Mouse (Mus musculus): Measurements from ENCODE around the gene Prrt1. TPM values are rescaled to one million over a fixed set of nuclear protein-coding genes. Genes with fewer than 3 reads are reported as not detected.

The Prrt1 gene
- polyA plus RNA-seq, 1 experiment, result 194 TPM

- peaks cover 3% of the 10 kb centered on the region; the same call in 1 of the 2 replicates for H3K4me1 ChIP-seq (ENCODE audit: control insufficient read depth, insufficient read depth, low read length)
- no peak for DNase-seq
- H3K27ac ChIP-seq (ENCODE audit: insufficient read depth, low read length), result no peak overlapping the region
- TF ChIP-seq CTCF (IDR thresholded peaks at IDR 0.05; ENCODE audit: borderline replicate concordance, insufficient read depth, low read depth, low read length) (no peak), POLR2A (IDR thresholded peaks at IDR 0.05; ENCODE audit: borderline replicate concordance, insufficient read depth, low read length) (no peak)
- H3K4me3 ChIP-seq (replicated peaks; ENCODE audit: insufficient read depth, low read depth, low read length), result no peak overlapping the region
- no peaks in the 10 kb centered on the region; the same call in 1 of the 2 replicates for H3K27me3 ChIP-seq (ENCODE audit: control insufficient read depth, insufficient read depth, low read length)
- 38% methylated on average over 11 of the region's 11 CpGs for WGBS
Measured at GRCm38 (mm10) chr17:34660259-34660820, 31.0 kb downstream of the Prrt1 start.

GRCm38 (mm10) chr17:34661121-34661591, 31.8 kb downstream of the Prrt1 start:
- Histone ChIP-seq H3K4me1 (ENCODE audit: control insufficient read depth, insufficient read depth, low read length) (no peaks in the 10 kb centered on the region), H3K27ac (ENCODE audit: insufficient read depth, low read length) (no peak overlapping the region), H3K27me3 (ENCODE audit: control insufficient read depth, insufficient read depth, low read length) (no peaks in the 10 kb centered on the region; the same call in 1 of the 2 replicates), H3K4me3 (replicated peaks; ENCODE audit: insufficient read depth, low read depth, low read length) (no peak overlapping the region)
- WGBS, result 4% methylated on average over 19 of the region's 19 CpGs
- no peak for TF ChIP-seq POLR2A (IDR thresholded peaks at IDR 0.05; ENCODE audit: borderline replicate concordance, insufficient read depth, low read length)
- no peak for TF ChIP-seq CTCF (IDR thresholded peaks at IDR 0.05; ENCODE audit: borderline replicate concordance, insufficient read depth, low read depth, low read length)
- no peak for DNase-seq

GRCm38 (mm10) chr17:34662468-34662867, 33.1 kb downstream of the Prrt1 start:
- Histone ChIP-seq H3K4me3 (replicated peaks; ENCODE audit: insufficient read depth, low read depth, low read length) (no peak overlapping the region), H3K27me3 (ENCODE audit: control insufficient read depth, insufficient read depth, low read length) (no peaks in the 10 kb centered on the region; the same call in 1 of the 2 replicates), H3K27ac (ENCODE audit: insufficient read depth, low read length) (no peak overlapping the region), H3K4me1 (ENCODE audit: control insufficient read depth, insufficient read depth, low read length) (no peaks in the 10 kb centered on the region)
- TF ChIP-seq POLR2A (IDR thresholded peaks at IDR 0.05; ENCODE audit: borderline replicate concordance, insufficient read depth, low read length), result no peak
- TF ChIP-seq CTCF (IDR thresholded peaks at IDR 0.05; ENCODE audit: borderline replicate concordance, insufficient read depth, low read depth, low read length), result no peak
- DNase-seq, result no peak
- 79% methylated on average over 1 of the region's 1 CpGs for WGBS

GRCm38 (mm10) chr17:34662978-34663377, 33.6 kb downstream of the Prrt1 start:
- Histone ChIP-seq H3K4me1 (ENCODE audit: control insufficient read depth, insufficient read depth, low read length) (no peaks in the 10 kb centered on the region), H3K4me3 (replicated peaks; ENCODE audit: insufficient read depth, low read depth, low read length) (no peak overlapping the region), H3K27ac (ENCODE audit: insufficient read depth, low read length) (no peak overlapping the region), H3K27me3 (ENCODE audit: control insufficient read depth, insufficient read depth, low read length) (no peaks in the 10 kb centered on the region; the same call in 1 of the 2 replicates)
- no peak for TF ChIP-seq CTCF (IDR thresholded peaks at IDR 0.05; ENCODE audit: borderline replicate concordance, insufficient read depth, low read depth, low read length)
- no peak for TF ChIP-seq POLR2A (IDR thresholded peaks at IDR 0.05; ENCODE audit: borderline replicate concordance, insufficient read depth, low read length)
- no peak for DNase-seq
- 83% methylated on average over 8 of the region's 8 CpGs for WGBS

GRCm38 (mm10) chr17:34663558-34663957, 34.2 kb downstream of the Prrt1 start:
- Histone ChIP-seq H3K4me3 (replicated peaks; ENCODE audit: insufficient read depth, low read depth, low read length) (no peak overlapping the region), H3K27ac (ENCODE audit: insufficient read depth, low read length) (no peak overlapping the region), H3K27me3 (ENCODE audit: control insufficient read depth, insufficient read depth, low read length) (no peaks in the 10 kb centered on the region; the same call in 1 of the 2 replicates), H3K4me1 (ENCODE audit: control insufficient read depth, insufficient read depth, low read length) (no peaks in the 10 kb centered on the region)
- 50% methylated on average over 1 of the region's 1 CpGs for WGBS
- DNase-seq, result no peak
- TF ChIP-seq POLR2A (IDR thresholded peaks at IDR 0.05; ENCODE audit: borderline replicate concordance, insufficient read depth, low read length) (no peak), CTCF (IDR thresholded peaks at IDR 0.05; ENCODE audit: borderline replicate concordance, insufficient read depth, low read depth, low read length) (no peak)

- DNase-seq, result no peak
- no peaks in the 10 kb centered on the region for H3K4me1 ChIP-seq (ENCODE audit: control insufficient read depth, insufficient read depth, low read length)
- H3K27me3 ChIP-seq (ENCODE audit: control insufficient read depth, insufficient read depth, low read length), result no peaks in the 10 kb centered on the region; the same call in 1 of the 2 replicates
- TF ChIP-seq CTCF (IDR thresholded peaks at IDR 0.05; ENCODE audit: borderline replicate concordance, insufficient read depth, low read depth, low read length) (no peak), POLR2A (IDR thresholded peaks at IDR 0.05; ENCODE audit: borderline replicate concordance, insufficient read depth, low read length) (no peak)
- WGBS, result 57% methylated on average over 7 of the region's 7 CpGs
- H3K27ac ChIP-seq (ENCODE audit: insufficient read depth, low read length), result no peak overlapping the region
- no peak overlapping the region for H3K4me3 ChIP-seq (replicated peaks; ENCODE audit: insufficient read depth, low read depth, low read length)
Measured at GRCm38 (mm10) chr17:34664472-34664871, 35.1 kb downstream of the Prrt1 start.

- 68% methylated on average over 7 of the region's 7 CpGs for WGBS
- DNase-seq, result no peak
- TF ChIP-seq CTCF (IDR thresholded peaks at IDR 0.05; ENCODE audit: borderline replicate concordance, insufficient read depth, low read depth, low read length), result no peak
- TF ChIP-seq POLR2A (IDR thresholded peaks at IDR 0.05; ENCODE audit: borderline replicate concordance, insufficient read depth, low read length), result no peak
- no peak within 1 kb of the TSS for H3K27ac ChIP-seq (ENCODE audit: insufficient read depth, low read length)
- H3K27me3 ChIP-seq (ENCODE audit: control insufficient read depth, insufficient read depth, low read length), result peaks cover 2% of the 10 kb centered on the region; the same call in 1 of the 2 replicates
- H3K4me1 ChIP-seq (ENCODE audit: control insufficient read depth, insufficient read depth, low read length), result no peaks in the 10 kb centered on the region; the same call in 1 of the 2 replicates
- H3K4me3 ChIP-seq (replicated peaks; ENCODE audit: insufficient read depth, low read depth, low read length), result no peak within 1 kb of the TSS
Measured at GRCm38 (mm10) chr17:34670235-34670634, 40.9 kb downstream of the Prrt1 start, which contains the start of gene Tnxb. Gene Tnxb, plus strand, starts transcription at chr17:34670535.

Measured in cerebellum, adult 2 months (tissue).